Mouse (Mus musculus): ENCODE results near the gene Kctd2. TPM values are rescaled to one million over a fixed set of nuclear protein-coding genes. Genes with fewer than 3 reads are reported as not detected.

Kctd2 gene
- polyA plus RNA-seq, 1 experiment from 2014 or later, result 25.3 TPM

DNA sequence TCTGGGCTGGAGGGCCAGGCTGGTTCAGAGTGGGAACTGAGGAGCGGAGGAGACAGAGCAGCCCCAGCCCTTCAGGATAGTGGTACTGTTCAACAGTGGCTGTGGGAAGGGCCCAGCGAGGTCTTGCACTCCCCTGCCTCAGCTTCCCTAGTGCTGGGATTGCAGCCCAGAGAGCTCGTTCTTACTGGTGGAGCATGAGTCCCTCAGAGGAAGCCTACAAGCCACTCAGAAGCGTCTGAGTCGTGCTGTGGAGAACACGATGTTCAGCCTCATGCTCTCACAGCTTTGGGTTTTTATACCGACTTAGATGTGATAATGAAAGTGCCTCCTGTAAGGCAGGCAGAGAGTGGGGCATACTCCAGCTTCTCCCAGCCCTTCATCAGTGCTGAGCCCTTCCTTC, 4.7 kb downstream of the Kctd2 start:
- peaks cover 58% of the 10 kb centered on the region for H3K36me3 ChIP-seq
- no peak overlapping the region for H3K27ac ChIP-seq
- 87% methylated on average over 7 of the region's 7 CpGs for WGBS
- H3K9me3 ChIP-seq, result no peaks in the 10 kb centered on the region
- H3K4me3 ChIP-seq (replicated peaks), result no peak overlapping the region
- H3K27me3 ChIP-seq, result no peaks in the 10 kb centered on the region
- no peak overlapping the region for H3K4me2 ChIP-seq
- no peak overlapping the region for H3K9ac ChIP-seq (replicated peaks)
- ATAC-seq (ENCODE audit: insufficient number of reproducible peaks, insufficient read depth, low FRiP score, low TSS enrichment, low read depth), result no peak
- H3K4me1 ChIP-seq (replicated peaks), result peaks cover 33% of the 10 kb centered on the region

DNA sequence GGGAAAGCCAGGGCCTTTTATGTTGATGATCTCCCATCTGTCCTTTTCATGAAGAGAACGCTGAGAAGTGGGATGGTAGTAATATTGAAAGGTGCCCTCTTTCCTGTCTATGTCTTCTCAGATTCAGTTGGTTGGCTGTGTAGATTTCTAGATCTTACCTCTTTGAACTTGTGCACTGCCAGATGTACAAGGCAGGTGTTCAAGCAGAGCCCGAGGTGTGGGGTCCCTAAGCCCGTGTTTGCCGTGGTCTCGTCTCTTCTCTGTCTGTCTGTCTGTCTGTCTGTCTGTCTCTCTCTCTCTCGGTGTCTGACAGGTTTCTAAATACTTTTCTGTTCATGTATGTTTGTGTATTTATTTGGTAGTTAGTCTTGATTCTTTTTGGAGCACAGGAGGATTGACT, 5.7 kb downstream of the Kctd2 start:
- no peak overlapping the region for H3K4me3 ChIP-seq (replicated peaks)
- 0 out of 2 replicates have a peak overlapping the region, but pooled peaks have one; percentile 14 for H3K27ac ChIP-seq
- no peak overlapping the region for H3K4me2 ChIP-seq
- H3K9ac ChIP-seq (replicated peaks), result no peak overlapping the region
- H3K36me3 ChIP-seq, result peaks cover 68% of the 10 kb centered on the region
- no peaks in the 10 kb centered on the region for H3K9me3 ChIP-seq
- ATAC-seq (ENCODE audit: insufficient number of reproducible peaks, insufficient read depth, low FRiP score, low TSS enrichment, low read depth), result no peak
- 87% methylated on average over 6 of the region's 6 CpGs for WGBS
- peaks cover 32% of the 10 kb centered on the region for H3K4me1 ChIP-seq (replicated peaks)
- H3K27me3 ChIP-seq, result no peaks in the 10 kb centered on the region

DNA sequence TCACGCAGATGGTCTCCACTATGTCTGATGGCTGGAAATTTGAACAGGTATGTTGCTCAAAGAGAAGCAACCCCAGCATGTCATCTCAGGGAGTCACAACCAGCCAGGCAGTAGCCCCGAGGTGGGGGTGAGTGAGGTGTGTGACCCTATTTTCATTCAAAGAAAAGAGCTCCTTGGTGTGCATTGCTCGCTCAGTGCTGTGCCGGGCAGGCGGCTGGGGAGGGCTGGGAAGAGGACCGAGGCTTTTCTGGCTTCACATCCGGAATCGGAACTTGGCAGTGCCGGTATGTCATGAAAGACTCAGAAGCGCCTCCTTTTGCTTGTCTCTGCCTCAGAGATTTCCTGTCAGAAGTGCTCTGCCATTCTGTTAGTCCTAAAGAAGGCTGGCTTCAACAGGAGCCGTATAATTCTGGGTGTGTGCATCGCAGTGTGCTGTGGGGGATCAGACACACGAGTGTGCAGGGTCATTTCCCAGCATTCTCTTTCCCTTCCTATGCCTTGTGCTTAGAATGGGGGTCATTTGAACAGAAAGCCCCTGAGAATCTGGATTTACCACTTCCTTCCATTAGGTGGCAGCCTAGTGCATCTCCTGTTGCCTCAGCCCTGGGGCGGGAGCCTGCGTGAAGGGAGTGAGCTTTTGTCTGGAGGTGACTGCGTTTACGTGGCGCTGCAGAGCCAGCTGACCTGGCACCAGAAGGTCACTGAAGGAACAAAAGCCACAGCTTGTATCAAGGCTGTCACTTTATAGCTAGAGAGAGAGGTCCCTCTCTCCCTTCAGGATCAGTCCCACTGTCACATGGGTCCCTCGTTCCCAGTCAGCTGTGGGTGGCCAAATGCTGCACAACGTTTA, 7.8 kb downstream of the Kctd2 start:
- Histone ChIP-seq H3K4me2 (peak overlapping the region; percentile 23; the same call in 1 of the 2 replicates), H3K4me1 (replicated peaks) (peaks cover 18% of the 10 kb centered on the region), H3K27ac (peak overlapping the region; percentile 50; the same call in 1 of the 2 replicates), H3K9ac (replicated peaks) (no peak overlapping the region), H3K36me3 (peaks cover 80% of the 10 kb centered on the region), H3K4me3 (replicated peaks) (no peak overlapping the region), H3K9me3 (no peaks in the 10 kb centered on the region), H3K27me3 (no peaks in the 10 kb centered on the region)
- ATAC-seq (ENCODE audit: insufficient number of reproducible peaks, insufficient read depth, low FRiP score, low TSS enrichment, low read depth), result peak; percentile 37; the same call in 1 of the 2 replicates
- WGBS, result 43% methylated on average over 20 of the region's 20 CpGs

DNA sequence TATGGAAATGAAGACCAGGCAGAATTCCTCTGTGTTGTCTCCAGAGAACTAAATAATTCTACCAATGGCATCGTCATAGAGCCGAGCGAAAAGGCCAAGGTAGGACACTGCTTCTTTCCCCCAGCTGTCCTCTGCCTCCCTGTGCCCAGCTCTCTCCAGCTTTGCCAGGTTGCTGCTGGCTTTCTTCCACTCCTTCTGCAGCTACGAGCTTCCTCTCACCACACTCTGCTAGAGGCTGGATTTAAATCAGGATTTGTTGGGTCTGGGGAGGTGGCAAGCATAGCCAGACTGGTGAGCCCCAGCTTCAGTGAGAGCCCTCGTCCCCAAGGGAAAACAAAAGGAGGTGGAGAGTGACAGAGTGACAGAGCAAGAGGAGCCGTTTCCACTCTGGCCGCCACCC, 9.4 kb downstream of the Kctd2 start:
- H3K9me3 ChIP-seq, result no peaks in the 10 kb centered on the region
- no peak for ATAC-seq (ENCODE audit: insufficient number of reproducible peaks, insufficient read depth, low FRiP score, low TSS enrichment, low read depth)
- H3K27me3 ChIP-seq, result no peaks in the 10 kb centered on the region
- peaks cover 18% of the 10 kb centered on the region for H3K4me1 ChIP-seq (replicated peaks)
- no peak overlapping the region for H3K27ac ChIP-seq
- H3K9ac ChIP-seq (replicated peaks), result no peak overlapping the region
- peaks cover 80% of the 10 kb centered on the region for H3K36me3 ChIP-seq
- no peak overlapping the region for H3K4me3 ChIP-seq (replicated peaks)
- H3K4me2 ChIP-seq, result no peak overlapping the region
- 91% methylated on average over 7 of the region's 7 CpGs for WGBS

DNA sequence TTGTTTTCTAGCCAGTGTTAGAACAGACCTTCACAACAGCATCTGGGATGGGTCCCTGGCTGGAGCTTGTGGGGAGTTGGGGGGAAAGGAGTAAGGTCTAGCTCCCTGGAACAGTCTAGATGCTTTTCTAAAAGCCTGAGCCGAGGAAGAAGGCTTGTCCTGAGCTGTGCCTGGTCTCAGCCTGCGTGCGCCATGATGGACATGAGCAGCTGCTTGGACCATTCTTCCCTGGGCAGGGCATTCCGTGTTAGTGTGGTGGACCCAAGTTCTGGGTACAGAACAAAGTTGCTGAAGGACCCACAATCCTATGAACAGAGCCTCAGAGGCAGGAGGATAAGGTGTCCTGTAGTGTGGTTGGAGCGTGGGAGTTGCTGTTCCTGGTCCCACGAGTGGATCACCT, 10.6 kb downstream of the Kctd2 start:
- H3K4me2 ChIP-seq, result no peak overlapping the region
- ATAC-seq (ENCODE audit: insufficient number of reproducible peaks, insufficient read depth, low FRiP score, low TSS enrichment, low read depth), result no peak
- H3K27ac ChIP-seq, result no peak overlapping the region
- H3K9me3 ChIP-seq, result no peaks in the 10 kb centered on the region
- H3K4me1 ChIP-seq (replicated peaks), result peaks cover 12% of the 10 kb centered on the region
- WGBS, result 93% methylated on average over 6 of the region's 6 CpGs
- H3K36me3 ChIP-seq, result peaks cover 70% of the 10 kb centered on the region
- H3K27me3 ChIP-seq, result no peaks in the 10 kb centered on the region
- no peak overlapping the region for H3K9ac ChIP-seq (replicated peaks)
- no peak overlapping the region for H3K4me3 ChIP-seq (replicated peaks)

DNA sequence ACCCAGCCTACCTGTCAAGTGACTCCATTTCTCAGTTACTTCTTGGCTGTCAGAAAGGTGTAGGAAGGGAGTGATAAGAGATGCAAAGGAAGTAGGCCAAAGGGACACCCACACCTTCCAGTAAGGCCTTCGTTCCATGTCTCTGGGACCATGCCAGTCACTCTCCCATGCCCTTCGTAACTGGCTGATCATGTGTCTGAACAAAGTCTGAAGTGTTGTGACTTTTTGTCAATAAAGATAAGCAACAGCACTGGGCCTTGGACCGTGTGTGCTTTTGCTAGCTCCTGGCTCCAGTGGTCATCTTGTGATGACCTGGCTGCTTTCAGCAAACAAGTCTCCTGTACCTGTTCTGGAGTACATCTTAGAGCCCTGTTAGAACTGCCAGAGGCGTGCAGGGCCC, 12.9 kb downstream of the Kctd2 start:
- H3K4me3 ChIP-seq (replicated peaks), result no peak overlapping the region
- peaks cover 49% of the 10 kb centered on the region for H3K36me3 ChIP-seq
- H3K4me2 ChIP-seq, result no peak overlapping the region
- no peaks in the 10 kb centered on the region for H3K9me3 ChIP-seq
- H3K27me3 ChIP-seq, result no peaks in the 10 kb centered on the region
- WGBS, result 79% methylated on average over 4 of the region's 4 CpGs
- no peak overlapping the region for H3K9ac ChIP-seq (replicated peaks)
- no peak for ATAC-seq (ENCODE audit: insufficient number of reproducible peaks, insufficient read depth, low FRiP score, low TSS enrichment, low read depth)
- no peak overlapping the region for H3K27ac ChIP-seq
- H3K4me1 ChIP-seq (replicated peaks), result peaks cover 19% of the 10 kb centered on the region

DNA sequence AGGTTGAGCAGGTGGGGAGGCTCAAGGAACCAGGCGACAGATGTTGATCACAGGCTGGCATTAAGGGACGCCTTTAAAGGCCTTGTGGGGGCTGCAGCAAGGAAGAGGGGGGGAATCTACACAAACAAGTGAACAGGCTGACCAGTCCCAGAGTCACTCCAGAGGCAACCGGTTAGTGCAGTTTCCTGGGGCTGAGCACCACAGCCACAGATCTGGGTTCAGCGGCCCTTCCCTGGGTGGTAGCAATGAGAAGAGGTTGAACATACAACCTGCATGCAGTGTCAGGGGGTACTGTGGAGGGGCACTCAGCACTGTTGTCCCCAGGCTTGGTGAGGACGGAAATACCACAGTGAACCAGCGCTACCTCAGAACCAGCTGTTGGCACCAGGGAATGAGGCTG, 13.4 kb downstream of the Kctd2 start:
- no peaks in the 10 kb centered on the region for H3K27me3 ChIP-seq
- ATAC-seq (ENCODE audit: insufficient number of reproducible peaks, insufficient read depth, low FRiP score, low TSS enrichment, low read depth), result no peak
- H3K36me3 ChIP-seq, result peaks cover 49% of the 10 kb centered on the region

DNA sequence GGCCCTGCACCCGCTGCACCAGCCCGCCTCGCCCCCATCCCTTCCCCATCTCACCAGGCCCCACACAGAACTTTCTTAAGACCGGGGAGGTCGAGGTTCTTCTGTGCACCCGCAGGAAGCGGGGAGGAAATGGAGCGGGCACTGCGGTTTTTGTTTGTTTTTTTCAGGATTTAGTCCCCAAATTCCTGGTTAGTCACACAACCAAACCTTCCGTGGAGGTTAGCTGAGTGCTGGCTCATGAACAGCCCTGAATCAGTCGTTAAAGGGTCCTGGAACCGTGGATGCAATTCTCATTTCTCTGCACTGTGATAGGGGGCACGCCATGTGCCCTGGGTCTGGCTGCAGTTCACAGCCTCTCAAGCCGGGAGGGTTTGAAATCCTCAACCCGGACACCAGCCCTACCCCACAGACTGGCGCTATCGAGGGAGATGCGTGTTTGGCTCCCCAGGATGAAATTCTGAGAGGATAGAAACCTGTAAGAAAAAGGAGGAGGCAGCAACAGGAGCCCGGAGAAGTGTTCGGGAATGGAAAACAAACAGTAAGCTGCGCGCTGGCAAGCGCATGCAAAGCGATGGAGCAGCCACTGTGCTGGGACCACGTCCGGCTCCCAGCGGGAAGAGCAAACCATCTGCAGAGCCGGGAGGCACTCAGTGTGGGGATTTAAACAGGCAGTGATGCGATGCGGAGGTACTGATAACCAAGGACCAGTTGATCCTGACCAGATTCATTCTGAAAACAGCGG, 15.8 kb downstream of the Kctd2 start:
- peak; percentile 54; the same call in 1 of the 2 replicates for ATAC-seq (ENCODE audit: insufficient number of reproducible peaks, insufficient read depth, low FRiP score, low TSS enrichment, low read depth)
- no peaks in the 10 kb centered on the region for H3K27me3 ChIP-seq
- H3K9me3 ChIP-seq, result 0 out of 2 replicates have a peak, but pooled peaks cover 6% of the 10 kb centered on the region
- H3K4me3 ChIP-seq (replicated peaks), result peak overlapping the region; percentile 33
- H3K4me1 ChIP-seq (replicated peaks), result peaks cover 15% of the 10 kb centered on the region
- peak overlapping the region; percentile 50 for H3K9ac ChIP-seq (replicated peaks)
- 6% methylated on average over 31 of the region's 31 CpGs for WGBS
- peak overlapping the region; percentile 66 for H3K4me2 ChIP-seq
- H3K36me3 ChIP-seq, result peaks cover 26% of the 10 kb centered on the region
- peak overlapping the region; percentile 35; the same call in 1 of the 2 replicates for H3K27ac ChIP-seq

More for the DNA sequence above, 13.4 kb downstream of the Kctd2 start:
- Histone ChIP-seq H3K9ac (replicated peaks) (no peak overlapping the region), H3K9me3 (no peaks in the 10 kb centered on the region), H3K4me3 (replicated peaks) (no peak overlapping the region), H3K27ac (no peak overlapping the region), H3K4me2 (no peak overlapping the region), H3K4me1 (replicated peaks) (peaks cover 15% of the 10 kb centered on the region)
- WGBS, result 82% methylated on average over 6 of the region's 6 CpGs

DNA sequence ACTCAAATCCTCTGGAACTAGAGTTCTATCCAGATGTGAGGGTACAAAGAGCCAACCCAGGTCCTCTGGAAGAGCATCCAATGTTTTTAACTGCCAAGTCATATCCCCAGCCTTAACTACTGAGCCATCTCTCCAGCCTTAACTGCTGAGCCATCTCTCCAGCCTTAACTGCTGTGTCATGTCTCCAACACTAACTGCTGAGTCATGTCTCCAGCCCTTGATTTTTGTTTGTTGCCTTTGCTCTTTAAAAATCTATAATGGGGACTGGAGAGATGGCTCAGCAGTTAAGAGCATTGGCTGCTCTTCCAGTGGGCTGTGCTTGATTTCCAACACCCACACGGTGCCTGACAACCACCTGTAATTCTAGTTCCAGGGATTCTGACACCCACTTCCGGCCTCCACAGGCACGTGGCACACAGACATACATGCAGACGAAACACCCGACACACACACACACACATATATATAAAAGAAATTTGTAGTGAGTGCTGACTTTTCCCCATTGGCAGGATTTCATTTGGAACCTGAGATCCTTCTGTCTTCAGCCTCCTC, 17.7 kb downstream of the Kctd2 start:
- H3K4me3 ChIP-seq (replicated peaks), result no peak overlapping the region
- 79% methylated on average over 5 of the region's 5 CpGs for WGBS
- H3K9me3 ChIP-seq, result 0 out of 2 replicates have a peak, but pooled peaks cover 6% of the 10 kb centered on the region
- H3K9ac ChIP-seq (replicated peaks), result no peak overlapping the region
- H3K36me3 ChIP-seq, result peaks cover 7% of the 10 kb centered on the region
- no peak overlapping the region for H3K4me2 ChIP-seq
- H3K27ac ChIP-seq, result no peak overlapping the region
- ATAC-seq (ENCODE audit: insufficient number of reproducible peaks, insufficient read depth, low FRiP score, low TSS enrichment, low read depth), result no peak
- no peaks in the 10 kb centered on the region; the same call in 1 of the 2 replicates for H3K27me3 ChIP-seq
- peaks cover 21% of the 10 kb centered on the region for H3K4me1 ChIP-seq (replicated peaks)

DNA sequence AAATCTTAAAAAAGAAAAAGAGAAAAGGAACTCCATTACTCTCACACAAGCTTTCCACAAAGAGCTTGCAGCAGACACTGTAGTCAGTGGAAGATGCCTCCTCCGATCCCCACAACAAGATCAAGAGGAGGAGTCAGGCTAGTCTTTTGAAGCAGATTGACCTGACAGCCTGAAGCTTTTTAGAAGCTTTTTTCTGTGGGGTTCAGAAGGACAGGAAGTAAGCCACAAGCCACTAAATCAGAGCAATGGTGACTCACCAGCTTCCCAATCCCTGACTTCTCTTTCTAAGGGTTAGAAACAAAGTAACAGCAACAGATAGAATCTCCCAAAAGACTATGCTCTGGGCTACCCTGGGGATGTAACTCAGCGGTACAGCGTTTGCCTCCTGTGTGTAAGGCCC, 19.4 kb downstream of the Kctd2 start:
- Histone ChIP-seq H3K9me3 (0 out of 2 replicates have a peak, but pooled peaks cover 6% of the 10 kb centered on the region), H3K27ac (no peak overlapping the region), H3K4me2 (no peak overlapping the region), H3K36me3 (no peaks in the 10 kb centered on the region), H3K4me3 (replicated peaks) (no peak overlapping the region), H3K4me1 (replicated peaks) (peaks cover 21% of the 10 kb centered on the region), H3K27me3 (no peaks in the 10 kb centered on the region; the same call in 1 of the 2 replicates), H3K9ac (replicated peaks) (no peak overlapping the region)
- ATAC-seq (ENCODE audit: insufficient number of reproducible peaks, insufficient read depth, low FRiP score, low TSS enrichment, low read depth), result no peak
- WGBS, result 83% methylated on average over 3 of the region's 3 CpGs

All from limb, embryonic 12.5 days (tissue).